In genomic region chr2:30402351-30402826, GRCm38 (mm10) we compare ENCODE assay signal across 17 mouse cellular contexts. TPM values are rescaled to one million over a fixed set of nuclear protein-coding genes. Genes with fewer than 3 reads are reported as not detected.
DNase-seq lines count a peak whose midpoint lies in the region; ATAC-seq and TF ChIP-seq lines count a peak whose summit lies in the region.
"Had no signal": no experiment of that assay in that cellular context is flagged by ENCODE, and none has a peak within 500 bp of the region (broad histone marks: within the 10 kb centered on the region; RNA-seq: fewer than 3 reads in every experiment).

No protein-coding gene starts in this region.

- no peak overlapping the region for H3K27ac ChIP-seq in kidney, adult 2 months (ENCODE audit: insufficient read depth, low read depth, low read length)
- H3K27ac ChIP-seq: embryonic facial prominence, embryonic 13.5 days; forebrain, embryonic 12.5 days; limb, embryonic 10.5 days; liver, embryonic 14.5 days; midbrain, embryonic 13.5 days had no signal

- no peaks in the 10 kb centered on the region for H3K79me2 ChIP-seq in myocyte (ENCODE audit: control insufficient read depth, insufficient read depth)

- no peak overlapping the region for H3ac ChIP-seq in myocyte (ENCODE audit: control insufficient read depth, insufficient read length)

- no peaks in the 10 kb centered on the region for H3K27me3 ChIP-seq in kidney, adult 2 months (replicated peaks; ENCODE audit: control insufficient read depth, insufficient read depth, low read length)
- H3K27me3 ChIP-seq in myocyte (ENCODE audit: control insufficient read depth, insufficient read depth, insufficient read length) = no peaks in the 10 kb centered on the region
- H3K27me3 ChIP-seq: embryonic facial prominence, embryonic 13.5 days; forebrain, embryonic 12.5 days had no signal

- H3K4me3 ChIP-seq in kidney, adult 2 months (ENCODE audit: insufficient read depth, low read depth, low read length) = no peak overlapping the region
- no peak overlapping the region for H3K4me3 ChIP-seq in myocyte
- H3K4me3 ChIP-seq: embryonic facial prominence, embryonic 13.5 days; forebrain, embryonic 12.5 days; limb, embryonic 10.5 days; midbrain, embryonic 13.5 days had no signal

- TF ChIP-seq POLR2A in kidney, adult 2 months (IDR thresholded peaks at IDR 0.05; ENCODE audit: low read depth, low read length) = no peak
- TF ChIP-seq POLR2A in myocyte (IDR thresholded peaks at IDR 0.05; ENCODE audit: insufficient read length, low read depth) = no peak

- DNase-seq in cerebellum, adult 11-12 months = peak; percentile 73
- peak; percentile 30 for DNase-seq in kidney, adult 2 months
- DNase-seq in kidney, adult 9 months = no peak
- peak; percentile 74 to 80 for DNase-seq in cerebellum, postnatal 10 days
- no peak for DNase-seq in ovary, postnatal 14 days (ENCODE audit: low spot score)
- DNase-seq in right cerebral cortex, postnatal 36 days (ENCODE audit: low spot score in 2 of 2) = no peak
- DNase-seq: adrenal gland, adult 2 months; kidney, postnatal 10 days; lung, postnatal 14 days; thymus, postnatal 25 days had no signal

- no peaks in the 10 kb centered on the region; the same call in 1 of the 2 replicates for H3K36me3 ChIP-seq in kidney, adult 2 months (ENCODE audit: control insufficient read depth, insufficient read depth, low read length)
- peaks cover 5% of the 10 kb centered on the region for H3K36me3 ChIP-seq in myocyte (ENCODE audit: control insufficient read depth, insufficient read depth)

- no peaks in the 10 kb centered on the region for H3K4me1 ChIP-seq in kidney, adult 2 months (ENCODE audit: control insufficient read depth, insufficient read depth, low read length)
- H3K4me1 ChIP-seq: embryonic facial prominence, embryonic 13.5 days had no signal

- no peak overlapping the region for H3K4me2 ChIP-seq in myocyte (ENCODE audit: low read depth)
- H3K4me2 ChIP-seq: embryonic facial prominence, embryonic 13.5 days; forebrain, embryonic 12.5 days; midbrain, embryonic 13.5 days had no signal

- ATAC-seq in cerebellum, adult (ENCODE audit: insufficient number of reproducible peaks, low FRiP score, low TSS enrichment) = no peak
- ATAC-seq: midbrain, embryonic 13.5 days had no signal

- 85% methylated on average over 9 of the region's 9 CpGs for WGBS in kidney, adult 2 months

- TF ChIP-seq CTCF in kidney, adult 2 months (conservative IDR thresholded peaks at IDR 0.05; ENCODE audit: insufficient read depth, insufficient read length, low read depth, low read length) = no peak

TF ChIP-seq in myocyte, 11 proteins besides CTCF, POLR2A, EP300 and RAD21:
- peak in 2 of 3 experiments; percentile 39 to 71 for TF ChIP-seq MYOD1 (IDR thresholded peaks at IDR 0.05; ENCODE audit: control insufficient read depth in 1 of 3, insufficient read length in 2 of 3, low read depth in 2 of 3)
- TF ChIP-seq SRF (IDR thresholded peaks at IDR 0.05; ENCODE audit: control insufficient read depth, insufficient read length, low read depth) = no peak
- peak; percentile 68 to 82 (median 70) for TF ChIP-seq MYOG (IDR thresholded peaks at IDR 0.05; ENCODE audit: control insufficient read depth in 1 of 3, insufficient read depth in 1 of 3, insufficient read length in 2 of 3, low read depth in 2 of 3)
- no peak for TF ChIP-seq CEBPB (IDR thresholded peaks at IDR 0.05; ENCODE audit: insufficient read depth, poor library complexity, severe bottlenecking)
- TF ChIP-seq USF1 (IDR thresholded peaks at IDR 0.05; ENCODE audit: low read depth) = no peak
- TF ChIP-seq POLR2AphosphoS2 (IDR thresholded peaks at IDR 0.05; ENCODE audit: insufficient read length, low read depth) = no peak
- no peak for TF ChIP-seq TCF3 (IDR thresholded peaks at IDR 0.05; ENCODE audit: insufficient read length, low read depth)
- no peak for TF ChIP-seq MAX (IDR thresholded peaks at IDR 0.05; ENCODE audit: low read depth)

RNA-seq across cellular contexts. Expression of gene Dolpp1, which starts 10.3 kb away (rescaled TPM):
- 30.6 and 36.4 TPM in 2 replicates for polyA plus RNA-seq in kidney, adult 2 months (2012; rRNA removed)
- polyA plus RNA-seq in myocyte (2012; fragmentation: generic; extraction: Trizol) = 15.7 TPM

RNA-seq across cellular contexts. Expression of gene Crat, which starts 13.2 kb away (rescaled TPM):
- polyA plus RNA-seq in kidney, adult 2 months (2012; rRNA removed) = 214 and 254 TPM in 2 replicates
- 42.2 TPM for polyA plus RNA-seq in myocyte (2012; fragmentation: generic; extraction: Trizol)

RNA-seq across cellular contexts. Expression of gene Ptpa, which starts 13.4 kb away (rescaled TPM):
- 132 and 176 TPM in 2 replicates for polyA plus RNA-seq in kidney, adult 2 months (2012; rRNA removed)
- polyA plus RNA-seq in myocyte (2012; fragmentation: generic; extraction: Trizol) = 151 TPM

RNA-seq across cellular contexts. Expression of gene Miga2, which starts 38.4 kb away (rescaled TPM):
- 46.8 and 53.3 TPM in 2 replicates for polyA plus RNA-seq in kidney, adult 2 months (2012; rRNA removed)
- 13.6 TPM for polyA plus RNA-seq in myocyte (2012; fragmentation: generic; extraction: Trizol)

RNA-seq across cellular contexts. Expression of gene Sh3glb2, which starts 43.3 kb away (rescaled TPM):
- 84.6 and 132 TPM in 2 replicates for polyA plus RNA-seq in kidney, adult 2 months (2012; rRNA removed)
- polyA plus RNA-seq in myocyte (2012; fragmentation: generic; extraction: Trizol) = 73.7 TPM

Comparison
In these comparisons a context has a peak if more than half of its experiments do, and no peak if none do; other contexts are left out.
1. DNase-seq: peak in cerebellum, adult 11-12 months (single experiment), kidney, adult 2 months (single experiment) and cerebellum, postnatal 10 days (2 of 2); none in kidney, adult 9 months (single experiment), ovary, postnatal 14 days (single experiment) and right cerebral cortex, postnatal 36 days (0 of 2).